Mouse (Mus musculus): ENCODE data around the gene Rab34.

Rab34 gene

GRCm38 (mm10) chr11:78164924-78165760 is 23.1 kb upstream of the Rab34 start, which contains the start of gene Traf4:
Gene Traf4, minus strand, starts transcription at chr11:78165589.
- peak; percentile 76 to 83 for DNase-seq (ENCODE audit: low spot score in 2 of 2)

DNA sequence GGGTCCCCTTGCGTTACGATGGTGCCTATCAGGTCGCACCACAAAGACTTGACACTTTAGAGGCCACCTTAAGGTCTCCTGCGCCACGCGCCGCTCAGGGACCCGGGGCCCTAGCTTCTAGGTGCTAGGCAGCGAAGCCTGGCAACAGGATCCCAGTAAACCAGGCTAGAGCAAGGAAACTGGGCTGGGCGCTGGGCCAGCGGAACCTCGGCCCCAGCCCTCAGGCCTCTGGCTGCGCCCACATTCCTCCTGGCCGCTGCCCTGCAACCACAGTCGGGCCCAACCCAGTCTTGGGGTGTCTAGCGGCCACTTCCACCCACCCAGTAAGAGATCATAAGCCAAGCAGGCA is 22.5 kb upstream of the Rab34 start:
- DNase-seq (ENCODE audit: low spot score in 2 of 2) = peak; percentile 65 to 70

GRCm38 (mm10) chr11:78166161-78166560 is 22.1 kb upstream of the Rab34 start:
- DNase-seq (ENCODE audit: low spot score in 2 of 2) = no peak

GRCm38 (mm10) chr11:78166640-78167039 is 21.6 kb upstream of the Rab34 start:
- DNase-seq (ENCODE audit: low spot score in 2 of 2) = no peak

- DNase-seq (ENCODE audit: low spot score in 2 of 2) = no peak
Observed at GRCm38 (mm10) chr11:78167257-78167959, 20.8 kb upstream of the Rab34 start.

DNA sequence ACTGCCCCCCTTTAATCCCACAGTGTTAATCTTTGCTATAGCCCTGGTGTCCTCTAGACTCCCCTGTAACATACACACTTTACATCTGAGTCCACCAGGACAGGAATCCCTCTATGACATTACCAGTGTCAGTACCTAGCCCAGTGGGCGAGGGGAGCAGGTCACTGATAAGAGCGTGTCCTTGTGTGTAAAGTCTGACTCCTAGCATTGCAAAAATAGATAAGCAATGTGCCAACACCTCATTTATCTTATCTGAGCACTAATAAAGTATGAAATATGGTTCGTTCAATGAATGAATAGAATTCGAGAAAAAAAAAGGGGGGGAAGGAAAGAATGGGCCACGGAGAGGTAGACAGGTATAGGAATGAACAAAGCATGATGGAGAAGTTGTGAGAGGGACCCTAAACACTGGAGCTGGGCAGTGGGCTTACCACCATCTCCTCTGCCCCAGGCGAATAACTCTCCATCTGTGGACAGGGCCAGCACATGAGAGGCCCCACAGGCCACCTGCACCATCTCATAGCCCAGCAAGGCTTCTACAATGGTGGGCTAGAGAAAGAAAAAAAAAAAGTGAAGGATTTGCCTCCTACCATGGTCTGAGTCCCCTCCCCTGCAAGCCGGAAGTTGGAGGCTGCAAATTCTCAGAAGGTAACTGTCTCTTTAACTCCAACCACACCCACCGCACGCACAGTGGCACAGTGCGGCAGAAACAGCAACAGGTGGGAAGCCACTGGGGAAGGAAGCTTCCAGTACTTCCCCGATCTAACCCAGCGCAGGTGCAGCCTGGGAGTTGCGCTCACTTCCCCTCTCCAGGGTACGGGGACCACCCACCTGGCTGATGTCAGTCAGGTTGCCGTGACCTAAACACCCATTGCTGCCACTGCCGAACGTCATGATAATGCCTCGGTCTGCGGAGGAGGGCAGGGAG is 19.4 kb upstream of the Rab34 start:
- DNase-seq (ENCODE audit: low spot score in 2 of 2) = no peak

DNA sequence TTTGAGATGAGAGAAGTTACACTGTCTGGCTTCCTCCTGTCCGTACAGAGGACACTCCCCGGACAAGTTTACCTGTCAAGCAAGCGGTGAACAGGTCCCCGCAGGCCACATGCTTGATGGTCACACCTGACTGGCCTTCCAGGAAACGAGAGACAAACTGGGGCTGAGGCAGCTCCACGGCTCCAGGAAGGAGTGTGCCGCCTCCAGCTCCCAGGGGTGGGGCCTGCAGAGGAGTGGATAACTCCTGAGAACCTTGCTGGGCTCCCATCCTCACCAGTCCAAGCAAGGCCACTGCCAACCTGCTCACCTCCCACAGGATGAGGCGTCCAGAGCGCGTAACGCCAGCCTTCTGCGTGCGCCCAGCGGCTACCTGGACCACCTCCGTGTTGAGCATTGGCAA is 17.9 kb upstream of the Rab34 start:
- no peak for DNase-seq (ENCODE audit: low spot score in 2 of 2)

- DNase-seq (ENCODE audit: low spot score in 2 of 2) = no peak
Observed at GRCm38 (mm10) chr11:78171328-78171727, 16.9 kb upstream of the Rab34 start.

GRCm38 (mm10) chr11:78172034-78172747 is 16.0 kb upstream of the Rab34 start:
- peak in 1 of 2 experiments; percentile 14 for DNase-seq (ENCODE audit: low spot score in 2 of 2)

GRCm38 (mm10) chr11:78172748-78173383 is 15.4 kb upstream of the Rab34 start:
- DNase-seq (ENCODE audit: low spot score in 2 of 2) = peak in 1 of 2 experiments; percentile 17

DNA sequence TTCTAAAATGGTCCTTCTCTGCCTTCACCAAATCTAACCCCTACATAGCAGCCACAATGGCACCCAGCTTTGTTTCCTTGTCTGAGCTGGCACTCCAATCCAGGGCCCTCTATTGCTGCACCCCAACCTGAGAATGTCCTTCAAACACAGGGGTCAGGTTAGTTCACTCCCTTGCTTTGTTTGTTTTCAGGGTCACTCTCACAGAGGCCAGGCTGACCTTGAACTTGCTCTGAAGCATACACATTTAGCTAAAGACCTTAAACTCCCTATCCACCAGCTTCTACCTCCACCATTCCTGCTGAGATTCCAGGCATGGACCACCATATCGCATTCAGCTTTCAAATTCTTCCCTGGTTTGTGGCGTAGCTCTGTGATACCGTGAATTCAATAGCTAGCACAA is 13.7 kb upstream of the Rab34 start:
- no peak for DNase-seq (ENCODE audit: low spot score in 2 of 2)

GRCm38 (mm10) chr11:78175771-78176401 is 12.3 kb upstream of the Rab34 start:
- DNase-seq (ENCODE audit: low spot score in 2 of 2) = no peak

DNA sequence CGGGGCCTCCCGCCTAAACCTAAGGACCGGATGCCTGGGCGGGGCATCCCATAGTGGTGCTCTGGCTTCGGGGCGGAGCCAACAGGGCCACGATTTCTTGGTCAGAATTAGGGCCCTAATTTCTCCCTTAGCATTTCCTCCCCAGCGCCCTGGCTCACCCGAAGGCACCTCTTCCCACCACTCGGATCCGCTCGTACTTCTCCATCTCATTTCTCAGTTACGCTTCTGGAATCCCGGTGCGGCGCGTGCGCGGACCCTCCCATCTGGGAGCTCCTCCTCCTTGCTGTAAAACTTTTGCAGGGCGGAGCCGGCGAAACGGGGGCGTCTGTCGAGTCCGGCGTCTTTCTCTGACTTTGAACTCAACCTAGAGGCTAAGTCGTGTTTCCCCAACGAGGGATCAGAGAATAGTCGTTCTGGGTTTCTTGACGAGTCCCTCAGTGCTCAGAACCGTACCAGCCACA is 11.8 kb upstream of the Rab34 start, which contains the start of the genes Nek8 and Tlcd1:
TSS of gene Nek8 (minus strand) at position 274 of the 461 bp plus-strand sequence.
TSS of gene Tlcd1 (plus strand) at position 310 of the 461 bp plus-strand sequence.
- peak; percentile 87 to 89 for DNase-seq (ENCODE audit: low spot score in 2 of 2)

DNA sequence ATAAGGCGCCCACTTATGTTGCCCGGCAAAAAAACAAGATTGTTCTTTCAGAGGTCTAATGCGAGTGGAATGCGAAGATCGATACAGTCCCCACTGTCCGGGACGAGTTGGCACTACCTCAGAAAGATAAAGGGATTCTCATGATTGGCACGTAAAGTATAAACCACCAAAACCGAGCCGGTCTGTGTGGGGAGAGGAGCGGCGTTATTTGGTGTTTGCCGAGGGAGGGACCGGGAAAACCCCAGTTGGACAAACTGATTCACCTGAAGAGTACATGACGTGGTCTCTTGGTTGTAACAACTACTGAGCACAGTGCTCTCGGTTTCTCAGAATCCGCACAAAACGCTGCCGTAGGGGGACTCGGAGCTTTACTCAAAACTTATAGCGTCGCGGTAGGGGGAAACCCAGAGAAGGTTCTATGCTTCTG is 11.3 kb upstream of the Rab34 start:
- peak in 1 of 2 experiments; percentile 18 for DNase-seq (ENCODE audit: low spot score in 2 of 2)

DNA sequence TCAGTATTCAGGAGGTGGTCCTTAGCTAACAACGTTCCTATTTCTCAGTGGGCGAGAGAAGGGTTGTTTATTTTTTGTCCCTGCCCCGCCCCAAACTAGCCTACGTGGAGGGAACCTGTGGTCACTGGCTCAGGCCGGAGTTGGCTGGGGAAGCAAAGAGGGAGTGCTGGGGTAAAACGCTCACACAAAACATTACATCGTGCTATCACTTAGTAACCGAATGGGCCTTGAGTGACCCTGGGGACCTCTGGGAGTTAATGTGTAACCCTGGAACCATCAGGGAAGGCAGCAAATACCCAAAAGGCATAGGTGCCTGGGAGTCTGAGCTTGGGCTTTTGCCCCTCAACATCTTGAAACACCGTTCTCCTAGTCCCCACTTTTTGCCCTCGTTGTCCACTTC is 10.8 kb upstream of the Rab34 start:
- no peak for DNase-seq (ENCODE audit: low spot score in 2 of 2)

GRCm38 (mm10) chr11:78177903-78178858 is 10.0 kb upstream of the Rab34 start:
- DNase-seq (ENCODE audit: low spot score in 2 of 2) = peak; percentile 96 to 98

- DNase-seq (ENCODE audit: low spot score in 2 of 2) = peak in 1 of 2 experiments; percentile 66
Observed at GRCm38 (mm10) chr11:78178859-78179437, 9.3 kb upstream of the Rab34 start.

DNA sequence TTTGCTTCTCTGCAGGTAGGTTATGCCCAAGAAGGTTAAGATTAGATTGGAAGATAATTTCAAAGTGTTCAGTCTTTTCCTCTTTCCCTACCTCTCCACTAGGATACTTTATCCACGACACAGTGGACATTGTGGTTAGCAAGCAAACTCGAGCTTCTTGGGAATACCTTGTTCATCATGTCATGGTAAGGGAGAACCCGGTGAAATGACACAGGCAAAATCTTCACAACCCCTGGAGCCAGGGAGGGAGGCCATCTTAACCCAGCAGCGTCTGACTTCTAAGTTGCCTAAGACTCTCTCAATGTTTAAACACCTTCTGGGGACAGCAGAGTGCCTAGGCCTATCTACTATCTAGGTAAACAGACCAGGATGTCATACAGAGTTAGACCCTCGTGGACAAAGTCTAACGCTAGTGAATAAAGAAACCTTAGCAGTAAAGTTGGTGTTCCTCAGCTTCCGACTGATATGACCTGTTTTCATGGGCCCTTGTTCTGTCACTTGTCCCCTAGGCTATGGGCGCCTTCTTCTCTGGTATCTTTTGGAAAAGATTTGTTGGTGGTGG is 8.7 kb upstream of the Rab34 start:
- no peak for DNase-seq (ENCODE audit: low spot score in 2 of 2)
